Mouse (Mus musculus) stomach, embryonic 14.5 days (tissue): ENCODE measurements around the gene Slk. TPM values are rescaled to one million over a fixed set of nuclear protein-coding genes. Genes with fewer than 3 reads are reported as not detected.
"Not testable (repeated sequence)": the region's sequence is repeated elsewhere in the genome, so short reads cannot be mapped to it uniquely, and the experiment has no call there.

Experiments used
- ATAC-seq: fragments of 200-750 bp; cut with Nextera tagmentation; 2 replicates; pipeline ENCODE4 v1.8.0; 2017; ENCODE audit warnings: low read depth, moderate TSS enrichment; ENCODE audit not compliant: insufficient number of reproducible peaks, insufficient read depth, low FRiP score
- H3K27ac ChIP-seq: fragments of 300-500 bp; sonication (generic); 2 replicates; pipeline ENCODE4 v1.5.1; 2014; ENCODE audit warnings: mild to moderate bottlenecking, low read length, moderate library complexity, mixed read lengths
- H3K27me3 ChIP-seq: fragments of 300-500 bp; sonication (generic); 2 replicates; pipeline ENCODE4 v1.6.1; 2014; ENCODE audit warnings: low read length, control low read depth, mixed read lengths; ENCODE audit not compliant: control insufficient read depth, insufficient read depth
- H3K36me3 ChIP-seq: fragments of 300-500 bp; sonication (generic); 2 replicates; pipeline ENCODE4 v1.6.1; 2014; ENCODE audit warnings: mild to moderate bottlenecking, control low read depth, low read length, moderate library complexity, mixed read lengths; ENCODE audit not compliant: control insufficient read depth, insufficient read depth
- H3K4me1 ChIP-seq: fragments of 300-500 bp; sonication (generic); 2 replicates; pipeline ENCODE4 v1.6.1; 2014; ENCODE audit warnings: low read length, control low read depth, mixed read lengths; ENCODE audit not compliant: control insufficient read depth, insufficient read depth
- H3K4me2 ChIP-seq: fragments of 300-500 bp; sonication (generic); replicated peaks from 2 replicates; pipeline ENCODE4 v1.6.1; 2014; ENCODE audit warnings: low read depth, low read length, control low read depth
- H3K4me3 ChIP-seq: fragments of 300-500 bp; sonication (generic); 2 replicates; pipeline ENCODE4 v1.5.1; 2014; ENCODE audit warnings: low read depth, low read length, control low read depth
- H3K9ac ChIP-seq: fragments of 300-500 bp; sonication (generic); replicated peaks from 2 replicates; pipeline ENCODE4 v1.6.1; 2014; ENCODE audit warnings: low read depth, mild to moderate bottlenecking, control low read depth, low read length, moderate library complexity, mixed read lengths
- H3K9me3 ChIP-seq: fragments of 300-500 bp; sonication (generic); 2 replicates; pipeline ENCODE4 v1.6.1; 2016; ENCODE audit warnings: low read depth, low read length, control low read depth; ENCODE audit not compliant: control insufficient read depth
- WGBS: fragments of 180-500 bp; shearing (Covaris S2); extraction: QIAGEN DNeasy Blood & Tissue Kit; methylation state at CpG from one replicate; pipeline ENCODE4 v1.1.7; 2014; 5-methylcytosine and 5-hydroxymethylcytosine counted together
- polyA plus RNA-seq: library from polyadenylated mRNA; unstranded; fragments of >200 nt; fragmentation: Nextera tagmentation; extraction: Ambion mirVana; gene quantifications from 2 replicates; pipeline ENCODE4 v1.2.1, GENCODE M21; 2014

Slk gene
- polyA plus RNA-seq, 1 experiment from 2014 or later = 37.8 TPM

DNA sequence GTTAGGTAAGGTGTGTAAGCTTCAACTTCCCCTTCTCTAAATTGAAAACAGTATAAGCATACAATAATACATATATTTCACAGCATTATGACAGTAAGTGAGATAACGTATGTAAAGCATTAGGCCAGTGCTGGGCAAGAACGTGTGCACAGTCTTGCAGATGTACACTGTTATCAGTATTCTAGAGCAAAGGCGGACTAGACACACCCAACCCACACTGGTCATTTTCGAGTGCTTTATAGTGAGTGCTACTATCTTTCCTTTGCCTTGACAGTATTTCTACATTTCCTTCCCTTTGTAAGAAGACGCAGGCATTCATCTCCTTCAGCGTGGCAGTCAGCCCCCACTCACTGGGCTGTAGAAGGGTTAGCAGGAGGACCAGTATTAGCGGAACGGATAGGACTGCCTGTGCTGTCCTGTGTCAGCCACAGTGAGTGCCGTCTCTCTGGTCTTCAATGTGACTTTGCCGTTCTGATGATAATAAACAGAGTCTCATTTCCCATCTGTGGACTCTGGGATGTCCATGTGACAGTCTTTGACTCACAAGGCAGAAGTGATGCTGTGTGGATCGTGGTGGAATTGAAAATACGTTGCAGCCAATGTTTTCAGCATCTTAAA lies 18.8 kb upstream of the Slk start:
- H3K4me2 ChIP-seq = no peak overlapping the region
- no peaks in the 10 kb centered on the region for H3K9me3 ChIP-seq
- H3K4me3 ChIP-seq = no peak overlapping the region
- no peaks in the 10 kb centered on the region for H3K36me3 ChIP-seq
- WGBS = 63% methylated on average over 12 of the region's 12 CpGs
- no peak overlapping the region for H3K9ac ChIP-seq
- H3K27me3 ChIP-seq = no peaks in the 10 kb centered on the region
- no peak for ATAC-seq
- H3K4me1 ChIP-seq = peaks cover 10% of the 10 kb centered on the region
- H3K27ac ChIP-seq = no peak overlapping the region

DNA sequence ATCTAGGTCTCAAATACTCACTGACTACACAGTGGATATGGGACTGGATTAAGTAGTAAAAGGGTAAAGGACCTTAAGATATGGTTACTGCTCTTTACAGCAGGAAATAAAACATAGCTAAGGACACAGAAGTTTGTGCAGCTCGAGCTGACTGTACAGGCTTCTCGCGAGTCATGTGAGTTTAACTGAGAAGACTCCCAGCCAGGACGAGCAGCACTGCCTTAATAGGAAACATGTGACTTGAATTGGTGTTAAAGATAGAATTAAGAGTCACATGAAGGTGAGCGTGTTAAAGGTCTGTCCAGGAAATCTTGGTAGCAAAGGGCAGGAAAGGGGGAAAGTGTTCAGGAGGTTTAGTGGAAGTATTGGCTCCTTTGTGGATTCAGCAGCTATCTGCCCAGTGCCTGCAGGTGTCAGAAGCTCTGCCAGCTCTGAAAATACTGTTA lies 17.5 kb upstream of the Slk start:
- H3K4me3 ChIP-seq = no peak overlapping the region
- peak overlapping the region; percentile 13; the same call in 1 of the 2 replicates for H3K27ac ChIP-seq
- ATAC-seq = peak; percentile 64
- no peak overlapping the region for H3K9ac ChIP-seq
- no peak overlapping the region for H3K4me2 ChIP-seq
- peaks cover 10% of the 10 kb centered on the region for H3K4me1 ChIP-seq
- 44% methylated on average over 5 of the region's 5 CpGs for WGBS
- no peaks in the 10 kb centered on the region for H3K27me3 ChIP-seq
- H3K9me3 ChIP-seq = no peaks in the 10 kb centered on the region
- no peaks in the 10 kb centered on the region for H3K36me3 ChIP-seq

DNA sequence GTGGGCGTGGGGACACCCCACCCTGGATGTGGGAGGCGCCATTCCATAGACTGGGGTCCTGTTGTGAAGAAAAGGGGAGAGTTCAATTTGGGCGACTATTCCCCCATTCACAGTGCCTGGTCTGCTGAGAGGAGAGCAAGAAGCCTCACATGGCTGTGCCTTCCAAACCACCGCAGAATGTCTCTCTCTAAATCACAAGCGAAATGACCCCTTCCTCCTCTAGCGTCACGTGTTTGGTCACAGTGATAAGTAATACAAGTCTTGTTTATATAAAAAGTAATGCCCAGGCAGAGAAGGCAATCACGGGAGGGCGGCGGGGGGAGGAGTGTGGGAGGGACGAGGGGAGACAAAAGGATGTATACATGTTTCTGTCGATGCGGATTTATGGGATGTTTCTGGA lies 15.8 kb upstream of the Slk start:
- WGBS = 31% methylated on average over 13 of the region's 13 CpGs
- Histone ChIP-seq H3K36me3 (no peaks in the 10 kb centered on the region), H3K27ac (no peak overlapping the region), H3K9ac (no peak overlapping the region), H3K9me3 (no peaks in the 10 kb centered on the region), H3K27me3 (no peaks in the 10 kb centered on the region), H3K4me2 (peak overlapping the region; percentile 11), H3K4me3 (no peak overlapping the region), H3K4me1 (peaks cover 10% of the 10 kb centered on the region)
- no peak for ATAC-seq

DNA sequence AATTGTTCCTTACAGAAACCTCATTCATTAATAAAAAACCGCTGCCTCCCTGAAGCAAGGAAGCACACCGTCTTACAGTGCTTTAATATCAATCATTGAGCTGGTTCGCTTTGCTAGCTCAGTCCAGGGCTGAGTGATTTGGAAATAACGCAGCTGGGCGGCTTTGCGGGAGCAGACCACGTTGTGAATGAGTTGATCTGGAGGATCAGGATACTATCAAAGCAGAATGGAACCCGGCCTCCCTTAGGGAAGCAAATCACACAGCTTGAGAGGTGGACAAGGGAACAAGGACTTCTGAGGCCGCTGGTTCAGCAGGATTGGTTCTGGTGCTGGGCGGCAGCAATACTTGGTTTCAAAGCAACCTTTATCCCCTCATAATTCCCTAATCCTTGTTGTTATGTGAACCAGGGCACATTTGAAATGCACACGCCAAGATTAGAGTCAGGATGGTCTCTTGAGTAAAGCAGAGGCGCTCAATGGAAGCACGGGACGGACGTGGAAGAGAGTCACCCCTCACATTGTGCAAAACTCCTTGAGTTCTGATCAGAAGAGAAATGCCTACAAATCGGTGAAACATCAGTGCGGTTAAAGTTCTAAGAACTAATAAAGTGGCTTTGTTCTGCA lies 14.3 kb upstream of the Slk start:
- no peaks in the 10 kb centered on the region for H3K36me3 ChIP-seq
- no peak overlapping the region for H3K4me3 ChIP-seq
- no peak overlapping the region for H3K4me2 ChIP-seq
- no peak for ATAC-seq
- H3K4me1 ChIP-seq = peaks cover 10% of the 10 kb centered on the region
- H3K9me3 ChIP-seq = no peaks in the 10 kb centered on the region
- H3K9ac ChIP-seq = no peak overlapping the region
- WGBS = 47% methylated on average over 17 of the region's 17 CpGs
- no peak overlapping the region for H3K27ac ChIP-seq
- H3K27me3 ChIP-seq = no peaks in the 10 kb centered on the region

DNA sequence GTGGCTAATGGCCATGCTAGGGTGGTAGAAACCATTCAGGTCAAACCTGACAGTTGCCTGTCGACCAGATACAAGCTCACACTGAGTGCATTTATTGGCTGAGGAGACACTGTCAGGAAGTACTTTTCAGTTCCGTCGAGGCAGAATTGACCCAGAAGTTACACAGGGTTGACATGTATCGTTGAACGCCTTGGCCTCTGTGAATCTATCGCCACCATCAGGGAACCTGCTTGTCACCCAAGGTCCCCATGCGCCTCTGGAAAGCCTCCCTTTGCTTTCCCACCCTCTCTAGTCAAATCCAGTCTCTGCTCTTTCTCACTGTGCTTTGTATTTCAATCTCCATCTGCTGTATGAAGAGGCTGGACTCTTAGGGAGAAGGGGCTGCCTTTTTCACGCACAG lies 13.5 kb upstream of the Slk start:
- no peak overlapping the region for H3K4me3 ChIP-seq

DNA sequence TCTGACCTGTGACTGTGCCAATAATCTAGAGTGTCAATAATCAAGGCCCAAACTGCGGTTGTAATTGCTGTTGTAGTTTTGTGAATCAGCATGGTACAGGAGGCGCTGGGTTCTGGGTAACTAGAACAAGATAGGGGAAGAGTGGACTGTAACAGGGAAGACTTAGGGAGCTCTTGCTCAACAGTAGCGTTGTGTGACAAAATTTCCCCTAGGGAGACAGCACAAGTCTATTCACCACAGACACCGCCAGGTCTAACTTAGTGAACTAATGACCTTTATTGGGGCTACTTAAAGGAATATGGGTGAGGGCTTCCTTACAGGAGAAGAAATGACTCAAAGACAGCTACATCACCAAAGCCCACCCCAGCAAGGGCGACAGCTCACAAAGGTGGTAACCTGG lies 9.4 kb upstream of the Slk start:
- ATAC-seq = no peak
- Histone ChIP-seq H3K4me1 (peaks cover 1% of the 10 kb centered on the region; the same call in 1 of the 2 replicates), H3K27ac (no peak overlapping the region), H3K9me3 (no peaks in the 10 kb centered on the region), H3K4me3 (no peak overlapping the region), H3K36me3 (no peaks in the 10 kb centered on the region), H3K4me2 (no peak overlapping the region), H3K9ac (no peak overlapping the region), H3K27me3 (no peaks in the 10 kb centered on the region)
- 91% methylated on average over 5 of the region's 5 CpGs for WGBS

More for the DNA sequence above, 13.5 kb upstream of the Slk start:
- Histone ChIP-seq H3K9ac (no peak overlapping the region), H3K27me3 (no peaks in the 10 kb centered on the region), H3K27ac (no peak overlapping the region), H3K9me3 (no peaks in the 10 kb centered on the region), H3K4me1 (peaks cover 10% of the 10 kb centered on the region), H3K36me3 (no peaks in the 10 kb centered on the region), H3K4me2 (no peak overlapping the region)
- no peak for ATAC-seq
- 78% methylated on average over 8 of the region's 8 CpGs for WGBS

DNA sequence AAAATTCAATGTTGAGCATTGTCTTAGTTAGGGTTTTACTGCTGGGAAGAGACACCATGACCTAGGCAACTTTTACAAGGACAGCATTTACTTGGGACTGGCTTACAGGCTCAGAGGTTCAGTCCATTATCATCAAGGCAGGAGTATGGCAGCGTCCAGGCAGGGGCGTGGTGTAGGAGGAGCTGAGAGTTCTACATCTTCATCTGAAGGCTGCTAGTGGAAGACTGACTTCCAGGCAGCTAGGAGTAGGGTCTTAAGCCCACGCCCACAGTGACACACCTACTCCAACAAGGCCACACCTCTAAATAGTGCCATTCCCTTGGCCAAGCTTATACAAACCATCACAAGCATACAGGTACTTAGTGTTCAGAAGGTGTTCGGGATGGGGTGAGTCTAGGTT lies 7.5 kb upstream of the Slk start:
- H3K9me3 ChIP-seq, H3K9ac ChIP-seq, ATAC-seq, H3K4me2 ChIP-seq, H3K4me3 ChIP-seq, H3K36me3 ChIP-seq, H3K27me3 ChIP-seq, H3K4me1 ChIP-seq, H3K27ac ChIP-seq: not testable (repeated sequence)
- WGBS = 61% methylated on average over 4 of the region's 4 CpGs

DNA sequence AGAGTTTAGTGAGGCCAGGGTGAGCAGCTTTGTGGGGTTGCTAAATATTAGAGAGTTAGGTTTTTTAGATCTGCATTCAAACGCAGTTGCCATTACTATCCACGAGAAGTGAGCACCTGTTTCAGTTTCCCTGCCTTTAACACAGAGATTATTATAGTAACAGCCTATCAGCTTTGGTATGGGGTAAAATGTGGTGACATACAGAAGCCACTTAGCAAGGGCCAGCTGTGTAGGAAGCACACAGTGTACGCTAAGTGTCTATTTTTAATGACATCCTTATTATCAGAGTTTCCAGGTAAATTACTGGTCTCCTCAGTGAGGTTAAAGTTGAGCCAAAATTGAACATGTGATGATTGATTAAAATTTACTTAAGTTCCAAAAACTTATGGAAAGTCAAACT lies 5.8 kb upstream of the Slk start:
- Histone ChIP-seq H3K4me1 (no peaks in the 10 kb centered on the region), H3K4me3 (no peak overlapping the region), H3K36me3 (no peaks in the 10 kb centered on the region), H3K9me3 (no peaks in the 10 kb centered on the region), H3K27ac (no peak overlapping the region), H3K4me2 (no peak overlapping the region), H3K9ac (no peak overlapping the region), H3K27me3 (no peaks in the 10 kb centered on the region)
- 76% methylated on average over 3 of the region's 3 CpGs for WGBS
- no peak for ATAC-seq
